Mouse (Mus musculus) monocyte, adult 5-6 weeks (primary cell): Measurements from ENCODE around the gene Gm10318. TPM values are rescaled to one million over a fixed set of nuclear protein-coding genes. Genes with fewer than 3 reads are reported as not detected.

Experiments used
- ATAC-seq: fragments of 153-309, 156-312 bp; replicated peaks from 2 replicates; pipeline ENCODE4 v1.8.0; 2017; ENCODE audit warnings: mild to moderate bottlenecking; ENCODE audit not compliant: low TSS enrichment, insufficient number of reproducible peaks, severe bottlenecking, poor library complexity, low FRiP score
- total RNA-seq: library from RNA; stranded (forward); fragments of 200-1000, 200-491, 200-594 nt; gene quantifications from 3 replicates; pipeline ENCODE4 v1.2.3, GENCODE M21; 2017

Gm10318 gene
- total RNA-seq, 1 experiment from 2014 or later, result not detected

- ATAC-seq, result no peak
Observed at GRCm38 (mm10) chr10:77882553-77882952, 29.9 kb downstream of the Gm10318 start.

GRCm38 (mm10) chr10:77886007-77886747, 33.5 kb downstream of the Gm10318 start:
- ATAC-seq, result no peak

GRCm38 (mm10) chr10:77890987-77891565, 38.4 kb downstream of the Gm10318 start:
- no peak for ATAC-seq

GRCm38 (mm10) chr10:77895562-77895961, 42.9 kb downstream of the Gm10318 start:
- no peak for ATAC-seq

- no peak for ATAC-seq
Observed at GRCm38 (mm10) chr10:77900126-77900525, 47.5 kb downstream of the Gm10318 start.

GRCm38 (mm10) chr10:77900903-77901818, 48.5 kb downstream of the Gm10318 start:
- no peak for ATAC-seq

- ATAC-seq, result no peak
Observed at GRCm38 (mm10) chr10:77901871-77902210, 49.2 kb downstream of the Gm10318 start.

- ATAC-seq, result no peak
Observed at GRCm38 (mm10) chr10:77902211-77902893, 49.7 kb downstream of the Gm10318 start, which contains the start of gene Lrrc3. Gene Lrrc3, minus strand, starts transcription at chr10:77902536.

GRCm38 (mm10) chr10:77902894-77903715, 50.4 kb downstream of the Gm10318 start:
- no peak for ATAC-seq

Other genes with a start within 250 kb of the Gm10318 start
- gene Sumo3, start 246.8 kb upstream of the Gm10318 start, total RNA-seq, result 84.2 to 128 TPM (median 126 TPM) in 3 replicates
- gene Gm49325, start 246.7 kb upstream of the Gm10318 start, total RNA-seq, result 1.7 to 5.5 TPM in 2 of 3 replicates, not detected in the other
- 60.6 to 127 TPM (median 70.3 TPM) in 3 replicates for gene Ube2g2, start 230.6 kb upstream of the Gm10318 start, total RNA-seq
- not detected in 3 replicates for gene Tspear, start 166.3 kb upstream of the Gm10318 start, total RNA-seq
- not detected in 3 replicates for gene Gm19402, start 162.1 kb upstream of the Gm10318 start, total RNA-seq
- not detected in 3 replicates for gene Gm9508, start 155.6 kb upstream of the Gm10318 start, total RNA-seq
- not detected in 3 replicates for gene Gm10272, start 146.2 kb upstream of the Gm10318 start, total RNA-seq
- not detected in 3 replicates for gene Gm10024, start 141.4 kb upstream of the Gm10318 start, total RNA-seq
- gene Gm10142, start 137.1 kb upstream of the Gm10318 start, total RNA-seq, result not detected in 3 replicates
- not detected in 3 replicates for gene Krtap12-1, start 132.3 kb upstream of the Gm10318 start, total RNA-seq
- gene Gm10100, start 126.4 kb upstream of the Gm10318 start, total RNA-seq, result not detected in 3 replicates
- not detected in 3 replicates for gene Gm18596, start 110.2 kb upstream of the Gm10318 start, total RNA-seq
- gene Gm9736, start 101.5 kb upstream of the Gm10318 start, total RNA-seq, result not detected in 3 replicates
- gene Gm3233, start 93.2 kb upstream of the Gm10318 start, total RNA-seq, result not detected in 3 replicates
- not detected in 3 replicates for gene Gm3238, start 81.5 kb upstream of the Gm10318 start, total RNA-seq
- not detected in 3 replicates for gene Gm7138, start 75.9 kb upstream of the Gm10318 start, total RNA-seq
- gene Gm3250, start 70.3 kb upstream of the Gm10318 start, total RNA-seq, result not detected in 3 replicates
- gene Gm7137, start 64.7 kb upstream of the Gm10318 start, total RNA-seq, result not detected in 3 replicates
- not detected in 3 replicates for gene Gm9639, start 57.8 kb upstream of the Gm10318 start, total RNA-seq
- not detected in 3 replicates for gene Gm19668, start 53.7 kb upstream of the Gm10318 start, total RNA-seq
- gene Gm9507, start 41.0 kb upstream of the Gm10318 start, total RNA-seq, result not detected in 3 replicates
- gene Gm2696, start 38.2 kb upstream of the Gm10318 start, total RNA-seq, result not detected in 3 replicates
- not detected in 3 replicates for gene Krtap10-4, start 25.8 kb upstream of the Gm10318 start, total RNA-seq
- gene Krtap10-10, start 16.9 kb upstream of the Gm10318 start, total RNA-seq, result not detected in 3 replicates
- gene Gm36176, start 6.1 kb upstream of the Gm10318 start, total RNA-seq, result not detected in 3 replicates
- not detected in 3 replicates for gene Gm3285, start 9.1 kb downstream of the Gm10318 start, total RNA-seq
- gene Lrrc3, start 49.7 kb downstream of the Gm10318 start, total RNA-seq, result not detected in 3 replicates
- gene Trpm2, start 117.7 kb downstream of the Gm10318 start, total RNA-seq, result 27.0 to 37.5 TPM (median 35.8 TPM) in 3 replicates
- 4.8 to 8.2 TPM (median 5.5 TPM) in 3 replicates for gene 1810043G02Rik, start 125.7 kb downstream of the Gm10318 start, total RNA-seq
- 46.0 to 51.9 TPM (median 46.4 TPM) in 3 replicates for gene Pfkl, start 157.2 kb downstream of the Gm10318 start, total RNA-seq
- not detected in 3 replicates for gene Dnmt3l, start 189.1 kb downstream of the Gm10318 start, total RNA-seq
- gene Aire, start 190.8 kb downstream of the Gm10318 start, total RNA-seq, result not detected in 3 replicates
- gene Icosl, start 216.4 kb downstream of the Gm10318 start, total RNA-seq, result 10.0 to 15.9 TPM (median 12.7 TPM) in 3 replicates